Mouse (Mus musculus) heart, adult 8-10 months (tissue): ENCODE measurements around the gene Dguok. TPM values are rescaled to one million over a fixed set of nuclear protein-coding genes. Genes with fewer than 3 reads are reported as not detected.

Experiments
- DNase-seq: peaks from one replicate; pipeline ENCODE4 v3.0.0; 2022; ENCODE audit warnings: low spot score
- total RNA-seq, 4 experiments: library from RNA; stranded (reverse); gene quantifications; 2 replicates each; pipeline ENCODE4 v1.2.4; 2022

Dguok gene
- total RNA-seq: 10 to 100 TPM; 32.7 to 37.1 (median 34.4) TPM

GRCm38 (mm10) chr6:83506258-83507167 is at the start of gene Dguok:
Dguok (minus strand) TSS chr6:83506969.
- DNase-seq: peak; percentile 97

- DNase-seq: no peak
Measured at GRCm38 (mm10) chr6:83555972-83556371, 49.2 kb upstream of the Dguok start.

GRCm38 (mm10) chr6:83548346-83548745 is 41.6 kb upstream of the Dguok start:
- no peak for DNase-seq

- DNase-seq: no peak
Measured at GRCm38 (mm10) chr6:83545778-83546177, 39.0 kb upstream of the Dguok start.

- peak; percentile 26 for DNase-seq
Measured at GRCm38 (mm10) chr6:83541756-83542456, 35.1 kb upstream of the Dguok start.

GRCm38 (mm10) chr6:83540017-83540416 is 33.2 kb upstream of the Dguok start:
- DNase-seq: no peak

GRCm38 (mm10) chr6:83536795-83537059 is 30.0 kb upstream of the Dguok start:
- DNase-seq: no peak

GRCm38 (mm10) chr6:83536028-83536794 is 29.4 kb upstream of the Dguok start, which contains the start of gene Actg2:
Actg2 (minus strand) TSS chr6:83536265.
- no peak for DNase-seq

GRCm38 (mm10) chr6:83532608-83533007 is 25.8 kb upstream of the Dguok start:
- no peak for DNase-seq

- no peak for DNase-seq
Measured at GRCm38 (mm10) chr6:83523194-83523593, 16.4 kb upstream of the Dguok start.

GRCm38 (mm10) chr6:83521784-83522183 is 15.0 kb upstream of the Dguok start:
- DNase-seq: no peak

- no peak for DNase-seq
Measured at GRCm38 (mm10) chr6:83518637-83519036, 11.9 kb upstream of the Dguok start.

GRCm38 (mm10) chr6:83515172-83515571 is 8.4 kb upstream of the Dguok start:
- no peak for DNase-seq

GRCm38 (mm10) chr6:83512495-83512894 is 5.7 kb upstream of the Dguok start:
- peak; percentile 67 for DNase-seq

GRCm38 (mm10) chr6:83510210-83510609 is 3.4 kb upstream of the Dguok start:
- DNase-seq: no peak

GRCm38 (mm10) chr6:83509442-83509841 is 2.7 kb upstream of the Dguok start:
- no peak for DNase-seq

GRCm38 (mm10) chr6:83507168-83507546 is 388 bp upstream of the Dguok start:
- no peak for DNase-seq

GRCm38 (mm10) chr6:83505554-83505953 is 1.2 kb downstream of the Dguok start:
- DNase-seq: no peak

- DNase-seq: no peak
Measured at GRCm38 (mm10) chr6:83503361-83503760, 3.4 kb downstream of the Dguok start.

- peak; percentile 37 for DNase-seq
Measured at GRCm38 (mm10) chr6:83502656-83503055, 4.1 kb downstream of the Dguok start.

GRCm38 (mm10) chr6:83501524-83502310 is 5.1 kb downstream of the Dguok start:
- DNase-seq: no peak
